Mouse (Mus musculus): ENCODE data around the gene Dus1l. TPM values are rescaled to one million over a fixed set of nuclear protein-coding genes. Genes with fewer than 3 reads are reported as not detected.
"Not testable (repeated sequence)": the region's sequence is repeated elsewhere in the genome, so short reads cannot be mapped to it uniquely, and the experiment has no call there.

Dus1l gene
- 10 to 100 TPM; 62.8 to 71.6 (median 70.5) TPM for total RNA-seq (2022)

GRCm38 (mm10) chr11:120795756-120796613 lies at the start of gene Dus1l:
TSS of gene Dus1l (minus strand) at chr11:120796403.
- DNase-seq: peak; percentile 92

GRCm38 (mm10) chr11:120844329-120844728 lies 48.1 kb upstream of the Dus1l start:
- DNase-seq: no peak

DNA sequence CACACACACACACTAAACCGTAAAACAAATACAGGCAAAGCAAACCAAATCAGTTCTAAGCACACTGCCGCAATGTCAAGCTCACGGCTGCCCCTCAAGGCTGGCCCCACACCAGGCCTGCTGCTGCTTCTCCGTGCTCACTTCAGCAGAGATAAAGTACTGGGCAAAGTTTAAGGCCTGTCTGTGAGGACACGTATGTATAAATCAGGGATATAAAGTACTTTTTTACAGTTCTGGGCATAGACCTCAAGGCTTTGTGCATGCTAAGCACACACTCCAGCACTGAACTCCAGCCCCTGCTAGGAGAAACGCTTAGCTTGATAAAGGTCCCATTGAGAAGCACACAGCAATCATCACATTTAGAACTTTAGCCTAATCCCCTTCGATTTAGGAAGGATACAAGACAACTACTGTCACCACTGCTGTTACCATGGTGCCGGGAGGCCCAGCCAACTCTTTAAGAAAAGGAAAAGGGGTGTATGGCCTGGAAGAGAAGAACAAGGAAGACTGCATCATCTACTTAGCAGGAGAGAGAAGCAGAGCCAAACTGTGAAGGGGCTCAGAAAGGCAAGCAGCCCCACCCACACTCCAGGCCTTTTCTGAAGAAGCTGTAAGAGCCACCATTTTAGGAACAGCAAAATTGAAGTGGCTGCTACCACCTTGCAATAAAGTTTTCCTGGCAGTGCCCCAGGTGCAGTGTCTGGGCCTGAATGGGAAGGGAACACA lies 37.5 kb upstream of the Dus1l start:
- DNase-seq: no peak

DNA sequence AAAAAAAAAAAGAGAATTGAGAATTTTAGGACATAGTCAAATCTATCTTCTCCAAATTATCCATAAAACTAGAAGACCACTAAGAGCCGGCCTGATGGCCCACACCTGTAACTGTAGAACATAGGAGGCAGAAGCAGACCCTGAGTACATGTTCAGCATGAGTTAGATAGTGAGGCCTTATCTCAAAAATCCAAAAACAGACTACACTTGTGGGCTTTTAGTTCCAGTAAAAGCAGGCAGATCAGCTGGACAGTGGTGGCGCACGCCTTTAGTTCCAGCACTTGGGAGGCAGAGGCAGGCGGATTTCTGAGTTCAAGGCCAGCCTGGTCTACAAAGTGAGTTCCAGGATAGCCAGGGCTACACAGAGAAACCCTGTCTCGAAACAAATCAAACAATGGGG lies 36.8 kb upstream of the Dus1l start:
- not testable (repeated sequence) for DNase-seq

DNA sequence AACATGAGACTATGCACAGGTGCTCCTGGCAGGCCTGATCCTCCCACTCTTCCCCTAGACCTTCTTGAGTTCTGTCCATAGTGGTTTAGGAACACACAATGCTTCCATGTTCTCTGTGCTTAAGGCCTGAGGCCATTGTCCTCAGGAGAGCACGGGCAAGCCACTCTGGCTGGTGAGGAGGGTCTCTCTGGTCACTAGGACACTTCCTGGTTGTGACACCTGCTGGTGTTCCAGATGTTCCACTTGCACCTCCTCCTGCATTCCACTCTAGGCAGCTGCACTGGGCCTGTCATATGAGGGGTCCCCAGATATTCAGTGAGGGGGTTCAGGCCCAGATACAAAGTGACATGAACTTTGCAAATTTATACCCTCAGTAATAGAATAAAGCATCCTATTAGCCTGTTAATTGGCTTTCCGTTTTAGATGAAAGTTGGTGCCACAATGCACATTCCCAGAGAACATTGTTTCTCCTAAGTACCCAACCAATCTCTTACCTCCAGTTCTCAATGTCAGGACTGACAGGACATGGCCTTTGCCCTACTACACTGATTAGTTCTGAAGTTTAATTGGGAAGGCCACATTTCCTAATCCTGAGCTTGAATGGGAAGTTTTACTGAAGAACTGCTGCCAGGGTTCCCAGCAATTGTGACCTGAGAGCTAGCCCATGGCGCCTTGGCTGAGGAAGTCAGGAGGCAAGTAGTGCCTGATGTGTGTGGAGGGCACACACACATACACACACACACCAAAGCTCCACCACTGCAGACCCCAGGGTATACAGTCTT lies 35.6 kb upstream of the Dus1l start:
- DNase-seq: no peak

GRCm38 (mm10) chr11:120830686-120831085 lies 34.5 kb upstream of the Dus1l start:
- DNase-seq: no peak

- DNase-seq: no peak
Observed at GRCm38 (mm10) chr11:120829757-120830532, 33.7 kb upstream of the Dus1l start.

- no peak for DNase-seq
Observed at GRCm38 (mm10) chr11:120828416-120828815, 32.2 kb upstream of the Dus1l start.

GRCm38 (mm10) chr11:120826016-120826953 lies 30.1 kb upstream of the Dus1l start:
- no peak for DNase-seq

- no peak for DNase-seq
Observed at GRCm38 (mm10) chr11:120825289-120825863, 29.2 kb upstream of the Dus1l start.

- no peak for DNase-seq
Observed at GRCm38 (mm10) chr11:120824787-120825288, 28.6 kb upstream of the Dus1l start.

- DNase-seq: peak; percentile 96
Observed at GRCm38 (mm10) chr11:120823956-120824786, 28.0 kb upstream of the Dus1l start, which contains the start of gene Fasn. TSS of gene Fasn (minus strand) at chr11:120824547.

GRCm38 (mm10) chr11:120823551-120823947 lies 27.3 kb upstream of the Dus1l start:
- no peak for DNase-seq

GRCm38 (mm10) chr11:120822831-120823550 lies 26.8 kb upstream of the Dus1l start:
- DNase-seq: no peak

DNA sequence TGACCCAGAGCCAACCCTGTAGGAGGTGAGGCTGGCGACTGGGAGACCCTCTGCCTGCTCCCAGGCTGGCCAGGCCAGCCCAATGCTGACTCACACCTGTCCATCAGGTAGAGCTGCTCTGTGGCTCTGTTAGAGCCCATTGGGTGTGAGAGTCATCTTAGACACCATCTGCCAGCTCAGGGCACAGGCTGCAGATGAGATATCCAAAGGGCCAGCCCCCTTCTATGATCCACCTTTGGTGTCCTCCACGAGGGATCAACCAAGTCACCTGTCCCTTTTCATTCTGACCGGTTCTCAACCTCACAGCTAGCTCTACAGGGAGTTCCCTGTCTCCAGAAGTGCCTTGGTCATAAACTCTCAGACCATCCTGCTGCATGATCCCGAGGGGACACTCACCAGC lies 26.1 kb upstream of the Dus1l start:
- no peak for DNase-seq

- no peak for DNase-seq
Observed at GRCm38 (mm10) chr11:120821076-120821922, 25.1 kb upstream of the Dus1l start.

GRCm38 (mm10) chr11:120820546-120820945 lies 24.3 kb upstream of the Dus1l start:
- no peak for DNase-seq

GRCm38 (mm10) chr11:120819556-120819955 lies 23.4 kb upstream of the Dus1l start:
- DNase-seq: no peak

Measured in adrenal gland, adult 8-10 months (tissue).